Mouse (Mus musculus) limb, embryonic 10.5 days (tissue): ENCODE data around the gene Cpeb3. TPM values are rescaled to one million over a fixed set of nuclear protein-coding genes. Genes with fewer than 3 reads are reported as not detected.

Source experiments
- DNase-seq: peaks from one replicate; pipeline ENCODE4 v3.0.0-alpha.2; 2017; ENCODE audit warnings: low spot score
- H3K27ac ChIP-seq: fragments of 300-500 bp; sonication (generic); 2 replicates; pipeline ENCODE4 v1.5.1; 2016; ENCODE audit warnings: mild to moderate bottlenecking
- H3K27me3 ChIP-seq: fragments of 300-500 bp; sonication (generic); 2 replicates; pipeline ENCODE4 v1.6.1; 2016; ENCODE audit warnings: low read depth, mild to moderate bottlenecking; ENCODE audit not compliant: poor library complexity, severe bottlenecking
- H3K36me3 ChIP-seq: fragments of 300-500 bp; sonication (generic); 2 replicates; pipeline ENCODE4 v1.6.1; 2016; ENCODE audit warnings: mild to moderate bottlenecking, moderate library complexity
- H3K4me1 ChIP-seq: fragments of 300-500 bp; sonication (generic); 2 replicates; pipeline ENCODE4 v1.6.1; 2016
- H3K4me3 ChIP-seq: fragments of 300-500 bp; sonication (generic); 2 replicates; pipeline ENCODE4 v1.5.1; 2016; ENCODE audit warnings: mild to moderate bottlenecking, moderate library complexity
- H3K9me3 ChIP-seq: fragments of 300-500 bp; sonication (generic); replicated peaks from 2 replicates; pipeline ENCODE4 v1.6.1; 2016; ENCODE audit warnings: mild to moderate bottlenecking
- WGBS: fragments of 180-500 bp; shearing (Covaris S2); methylation state at CpG from one replicate; pipeline ENCODE4 v1.1.7; 2016; 5-methylcytosine and 5-hydroxymethylcytosine counted together
- polyA plus RNA-seq: library from polyadenylated mRNA; unstranded; fragments of >200 nt; fragmentation: Nextera tagmentation; extraction: Ambion mirVana; gene quantifications from 2 replicates; pipeline ENCODE4 v1.2.1, GENCODE M21; 2016

Cpeb3 gene
- polyA plus RNA-seq, 1 experiment from 2014 or later, result 0.78 TPM

DNA sequence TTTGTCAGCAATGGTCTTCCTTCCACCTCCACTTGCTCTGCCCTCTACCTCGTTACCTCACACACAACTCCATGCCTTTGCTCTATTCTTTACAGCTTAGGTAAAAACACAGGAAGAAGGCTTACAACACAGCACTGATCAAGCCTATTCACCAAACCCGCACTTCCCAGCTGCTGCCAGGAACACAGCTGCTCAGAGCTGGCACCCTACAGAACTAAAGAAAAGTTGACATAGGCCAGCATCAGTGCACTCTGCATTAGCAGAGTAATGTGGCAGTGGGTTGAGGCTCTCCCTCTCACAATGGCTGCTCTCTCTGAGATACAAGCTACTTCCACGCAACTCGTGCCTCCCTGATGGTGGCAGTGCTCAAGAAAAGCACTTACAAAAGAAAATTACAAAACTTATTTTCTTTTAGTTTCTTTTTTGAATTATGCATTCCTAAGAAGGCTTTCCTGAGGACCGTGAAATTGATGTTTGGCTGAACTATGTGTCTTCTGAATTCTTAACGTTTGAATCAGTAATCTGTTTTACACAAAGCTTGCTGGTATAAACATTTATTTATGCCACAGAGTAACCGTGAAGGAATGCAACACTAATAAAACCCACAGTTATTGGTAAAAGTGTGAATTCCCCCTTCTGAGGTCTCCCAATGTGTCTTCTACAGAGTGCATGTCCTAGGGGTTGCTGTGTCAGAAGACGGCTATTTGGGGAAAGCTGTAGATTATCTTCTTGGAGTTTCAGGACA is 151.1 kb downstream of the Cpeb3 start:
- no peak for DNase-seq
- no peaks in the 10 kb centered on the region for H3K9me3 ChIP-seq
- no peaks in the 10 kb centered on the region for H3K36me3 ChIP-seq
- H3K27me3 ChIP-seq, result no peaks in the 10 kb centered on the region
- no peak overlapping the region for H3K4me3 ChIP-seq
- WGBS, result 89% methylated on average over 8 of the region's 8 CpGs
- no peak overlapping the region for H3K27ac ChIP-seq
- H3K4me1 ChIP-seq, result no peaks in the 10 kb centered on the region

DNA sequence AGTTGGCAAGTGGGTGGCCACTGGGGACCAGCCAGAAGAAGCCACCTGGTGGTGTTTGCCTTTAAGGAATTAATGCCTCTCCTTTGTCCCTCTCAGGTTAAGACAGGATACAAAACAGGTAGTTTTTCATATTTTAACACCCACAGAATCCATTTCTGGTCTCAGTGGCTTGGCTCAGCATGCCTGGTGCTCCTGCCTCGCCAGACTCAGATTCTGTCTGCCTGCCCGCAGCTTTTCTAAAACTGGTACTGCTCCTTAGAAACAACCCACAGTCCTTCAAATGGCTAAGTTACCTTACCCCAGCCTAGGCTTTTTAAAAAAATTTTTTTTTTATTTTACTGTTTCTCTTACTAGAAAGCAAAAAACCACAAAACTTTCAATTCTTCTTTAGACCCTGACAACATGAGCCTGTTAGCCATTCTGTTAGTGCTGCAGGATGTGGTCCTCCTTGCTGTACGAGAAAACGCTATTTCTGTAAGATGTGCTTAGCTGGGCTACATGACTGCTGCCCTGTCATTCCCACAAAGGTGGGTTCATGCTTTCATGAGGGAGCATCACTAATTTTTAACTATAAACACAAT is 152.3 kb downstream of the Cpeb3 start:
- 81% methylated on average over 4 of the region's 4 CpGs for WGBS
- Histone ChIP-seq H3K27me3 (no peaks in the 10 kb centered on the region), H3K9me3 (no peaks in the 10 kb centered on the region), H3K4me3 (no peak overlapping the region), H3K27ac (no peak overlapping the region), H3K36me3 (no peaks in the 10 kb centered on the region), H3K4me1 (no peaks in the 10 kb centered on the region)
- DNase-seq, result no peak

DNA sequence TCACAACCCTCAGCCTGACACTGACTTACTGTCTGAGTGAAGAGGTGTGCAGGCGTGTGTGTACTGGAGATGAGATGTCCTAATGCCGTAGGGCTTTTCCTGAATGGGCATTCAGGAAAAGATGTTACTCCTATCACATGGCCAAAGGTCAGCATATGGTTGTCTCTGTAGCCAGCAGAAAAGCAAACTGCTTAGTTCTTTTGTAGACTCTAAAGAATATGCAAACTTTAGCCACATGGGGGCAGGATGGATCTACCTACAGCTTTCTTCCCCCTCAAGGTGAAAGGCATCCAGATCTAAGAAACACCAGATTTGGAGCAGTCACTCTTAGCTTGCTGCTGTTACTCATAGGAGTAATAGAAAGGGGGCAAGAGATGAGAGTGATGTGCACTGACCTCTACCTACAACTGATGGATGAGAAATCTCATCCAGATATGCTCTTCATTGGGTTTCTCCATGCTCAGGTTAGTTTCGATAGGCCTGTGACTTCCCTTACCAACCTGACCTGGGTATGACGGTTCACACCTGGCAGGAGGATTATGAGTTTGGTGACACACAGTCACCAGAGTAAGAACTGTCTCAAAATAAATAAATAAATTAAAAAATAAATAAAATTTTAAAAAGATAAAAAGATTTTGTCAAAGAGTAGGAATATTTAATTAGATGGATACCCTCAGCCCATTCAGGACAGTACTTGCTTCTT is 157.6 kb downstream of the Cpeb3 start:
- no peak for DNase-seq
- H3K9me3 ChIP-seq, result no peaks in the 10 kb centered on the region
- no peaks in the 10 kb centered on the region for H3K4me1 ChIP-seq
- no peak overlapping the region for H3K27ac ChIP-seq
- no peak overlapping the region for H3K4me3 ChIP-seq
- 69% methylated on average over 4 of the region's 4 CpGs for WGBS
- no peaks in the 10 kb centered on the region for H3K27me3 ChIP-seq
- H3K36me3 ChIP-seq, result no peaks in the 10 kb centered on the region

DNA sequence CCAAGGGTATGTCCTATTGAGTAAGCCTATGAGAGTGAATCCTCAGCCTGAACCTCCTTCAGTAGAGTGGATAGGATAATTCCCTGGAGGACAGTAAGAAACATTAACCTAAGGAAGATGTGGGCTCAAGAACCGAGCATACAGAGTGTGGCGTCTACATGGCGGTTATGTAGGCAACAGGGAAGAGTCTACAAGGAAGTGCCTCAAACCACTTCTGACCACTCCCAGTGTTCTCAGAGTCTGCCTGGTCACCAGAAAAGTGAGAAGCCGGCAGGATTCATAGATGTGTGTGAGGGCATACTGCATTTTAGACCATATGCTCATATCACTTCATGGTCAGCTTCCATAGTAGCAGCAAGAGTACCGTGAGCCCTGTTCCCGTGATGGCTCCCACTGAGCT is 159.9 kb downstream of the Cpeb3 start:
- 92% methylated on average over 6 of the region's 6 CpGs for WGBS
- Histone ChIP-seq H3K4me3 (no peak overlapping the region), H3K4me1 (no peaks in the 10 kb centered on the region), H3K27ac (no peak overlapping the region), H3K36me3 (no peaks in the 10 kb centered on the region), H3K9me3 (no peaks in the 10 kb centered on the region), H3K27me3 (no peaks in the 10 kb centered on the region)
- DNase-seq, result no peak

DNA sequence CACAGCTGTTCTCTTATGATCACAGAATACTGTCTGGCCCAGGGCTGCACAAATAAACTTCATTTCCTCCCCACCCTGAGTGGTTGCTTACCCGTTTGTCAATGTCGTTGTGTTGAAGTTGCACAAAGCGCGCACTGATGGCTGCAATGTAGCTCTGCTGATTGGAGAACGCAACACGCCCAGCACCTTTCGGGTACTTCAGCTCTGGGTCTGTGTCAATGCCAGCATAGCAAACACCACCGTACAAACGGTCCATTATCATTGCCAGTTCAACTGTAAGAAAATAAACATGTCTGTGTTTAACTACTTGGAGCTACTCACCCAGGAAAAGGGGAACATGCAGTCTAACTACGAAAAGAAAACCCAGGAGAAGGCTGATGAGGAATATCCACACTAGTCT is 164.0 kb downstream of the Cpeb3 start:
- Histone ChIP-seq H3K4me3 (no peak overlapping the region), H3K36me3 (no peaks in the 10 kb centered on the region), H3K4me1 (no peaks in the 10 kb centered on the region), H3K9me3 (no peaks in the 10 kb centered on the region), H3K27ac (no peak overlapping the region), H3K27me3 (no peaks in the 10 kb centered on the region)
- WGBS, result 95% methylated on average over 10 of the region's 10 CpGs
- no peak for DNase-seq

DNA sequence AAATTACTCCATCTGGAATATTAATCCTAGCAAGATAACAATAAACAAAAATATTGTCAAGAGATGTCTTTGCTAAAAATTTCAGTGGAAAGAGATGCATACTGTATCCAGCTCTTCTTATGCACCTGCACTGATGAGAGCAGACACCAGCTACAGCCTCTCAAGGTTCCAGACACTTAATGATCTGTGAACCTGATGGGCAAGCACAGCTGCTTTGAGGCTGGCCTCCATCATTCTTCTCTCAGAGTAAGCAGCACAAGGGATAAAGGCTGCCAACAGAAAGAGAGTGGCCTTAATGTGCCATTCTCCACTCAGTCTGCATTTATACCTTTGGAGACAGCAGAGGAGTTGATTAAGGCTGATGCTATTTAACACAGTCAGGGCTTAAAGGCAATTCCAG is 167.5 kb downstream of the Cpeb3 start:
- H3K4me3 ChIP-seq, result no peak overlapping the region
- H3K4me1 ChIP-seq, result no peaks in the 10 kb centered on the region
- no peaks in the 10 kb centered on the region for H3K9me3 ChIP-seq
- no peak overlapping the region for H3K27ac ChIP-seq
- no peaks in the 10 kb centered on the region for H3K36me3 ChIP-seq
- no peaks in the 10 kb centered on the region for H3K27me3 ChIP-seq
- DNase-seq, result no peak

DNA sequence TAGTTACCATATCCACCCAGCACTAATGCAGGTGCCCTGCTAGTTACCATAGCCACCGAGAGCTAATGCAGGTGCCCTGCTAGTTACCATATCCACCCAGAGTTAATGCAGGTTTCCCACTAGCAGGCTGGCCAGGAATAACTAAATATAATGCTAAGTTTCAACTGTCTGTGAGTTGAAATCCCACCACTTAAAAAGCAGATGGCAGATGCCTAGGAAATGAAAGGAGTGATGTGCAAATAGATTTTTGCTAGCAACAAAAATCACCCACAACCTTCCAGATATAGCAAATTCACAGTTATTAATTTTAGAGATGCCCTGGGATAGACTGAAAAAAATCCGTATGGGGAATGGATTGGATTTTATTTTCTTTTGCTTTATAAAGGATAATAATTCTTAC is 176.0 kb downstream of the Cpeb3 start:
- no peak overlapping the region for H3K4me3 ChIP-seq
- no peaks in the 10 kb centered on the region for H3K27me3 ChIP-seq
- H3K4me1 ChIP-seq, result no peaks in the 10 kb centered on the region
- no peaks in the 10 kb centered on the region for H3K36me3 ChIP-seq
- DNase-seq, result no peak
- H3K9me3 ChIP-seq, result no peaks in the 10 kb centered on the region
- WGBS, result 80% methylated on average over 2 of the region's 2 CpGs
- H3K27ac ChIP-seq, result no peak overlapping the region

DNA sequence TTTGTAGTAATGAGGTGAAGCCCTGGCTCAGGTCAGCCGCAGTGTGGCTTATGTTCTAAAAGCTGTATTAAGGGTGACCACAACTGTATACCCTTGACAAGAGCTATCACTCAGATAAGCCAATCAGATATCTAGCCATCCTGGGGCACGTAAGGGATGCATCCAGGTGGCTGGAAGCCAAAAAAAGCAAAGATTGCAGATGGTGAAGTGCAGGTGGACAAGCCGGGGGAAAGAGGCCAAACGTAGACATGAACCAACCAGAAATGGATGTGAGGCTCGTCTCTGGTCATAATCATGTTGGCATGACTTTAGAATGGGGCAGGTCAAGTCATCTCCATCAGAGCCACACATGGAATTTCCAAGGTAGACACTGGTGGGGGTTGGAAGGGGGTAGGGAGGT is 177.0 kb downstream of the Cpeb3 start:
- no peaks in the 10 kb centered on the region for H3K36me3 ChIP-seq
- no peak for DNase-seq
- no peak overlapping the region for H3K4me3 ChIP-seq
- 94% methylated on average over 5 of the region's 5 CpGs for WGBS
- H3K27me3 ChIP-seq, result no peaks in the 10 kb centered on the region
- no peaks in the 10 kb centered on the region for H3K9me3 ChIP-seq
- no peaks in the 10 kb centered on the region for H3K4me1 ChIP-seq
- H3K27ac ChIP-seq, result no peak overlapping the region

DNA sequence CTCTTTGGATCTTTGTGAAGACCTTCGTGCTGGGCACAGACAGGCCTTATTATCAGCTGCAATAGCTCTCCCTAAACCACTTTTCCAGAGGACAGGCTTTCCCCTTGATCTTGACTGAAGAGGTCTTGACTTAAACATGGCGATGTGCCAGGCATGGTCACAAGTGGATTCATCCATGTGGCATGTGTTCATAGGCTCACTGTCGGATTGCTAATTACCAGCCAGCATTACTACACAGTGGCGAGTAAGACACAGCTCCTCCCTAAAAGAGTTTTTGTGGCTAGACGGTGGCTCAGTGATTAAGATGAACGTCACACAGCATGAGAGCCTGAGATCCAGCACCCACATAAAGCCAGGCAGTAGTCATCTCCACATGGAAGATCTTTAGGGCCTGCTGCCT is 178.6 kb downstream of the Cpeb3 start:
- H3K4me1 ChIP-seq, result no peaks in the 10 kb centered on the region
- no peaks in the 10 kb centered on the region for H3K27me3 ChIP-seq
- H3K27ac ChIP-seq, result no peak overlapping the region
- H3K36me3 ChIP-seq, result no peaks in the 10 kb centered on the region
- no peak for DNase-seq
- H3K4me3 ChIP-seq, result no peak overlapping the region
- WGBS, result 90% methylated on average over 6 of the region's 6 CpGs
- no peaks in the 10 kb centered on the region for H3K9me3 ChIP-seq

DNA sequence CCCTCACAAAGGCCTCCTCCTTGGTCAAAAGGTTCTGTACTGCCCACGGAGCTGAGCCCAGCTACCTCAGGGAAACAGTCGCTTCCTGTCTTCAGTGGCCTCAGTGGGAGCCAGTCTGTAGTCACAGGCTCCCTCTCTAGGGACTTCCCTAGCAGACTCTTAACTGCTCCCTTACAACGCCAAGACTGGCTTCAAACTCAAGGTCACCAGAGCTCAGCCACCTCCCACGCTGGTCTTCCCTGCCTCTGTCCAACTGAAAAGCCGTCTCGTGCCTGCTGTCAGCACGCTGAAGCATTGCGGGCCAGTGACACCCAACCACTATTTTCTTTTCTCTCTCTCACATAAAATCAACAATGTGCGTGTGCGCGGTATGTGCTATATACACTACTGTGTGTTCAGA is 182.0 kb downstream of the Cpeb3 start:
- DNase-seq, result no peak
- no peaks in the 10 kb centered on the region for H3K4me1 ChIP-seq
- H3K9me3 ChIP-seq, result no peaks in the 10 kb centered on the region
- no peaks in the 10 kb centered on the region for H3K36me3 ChIP-seq
- no peak overlapping the region for H3K27ac ChIP-seq
- WGBS, result 86% methylated on average over 11 of the region's 11 CpGs
- H3K27me3 ChIP-seq, result no peaks in the 10 kb centered on the region
- no peak overlapping the region for H3K4me3 ChIP-seq

DNA sequence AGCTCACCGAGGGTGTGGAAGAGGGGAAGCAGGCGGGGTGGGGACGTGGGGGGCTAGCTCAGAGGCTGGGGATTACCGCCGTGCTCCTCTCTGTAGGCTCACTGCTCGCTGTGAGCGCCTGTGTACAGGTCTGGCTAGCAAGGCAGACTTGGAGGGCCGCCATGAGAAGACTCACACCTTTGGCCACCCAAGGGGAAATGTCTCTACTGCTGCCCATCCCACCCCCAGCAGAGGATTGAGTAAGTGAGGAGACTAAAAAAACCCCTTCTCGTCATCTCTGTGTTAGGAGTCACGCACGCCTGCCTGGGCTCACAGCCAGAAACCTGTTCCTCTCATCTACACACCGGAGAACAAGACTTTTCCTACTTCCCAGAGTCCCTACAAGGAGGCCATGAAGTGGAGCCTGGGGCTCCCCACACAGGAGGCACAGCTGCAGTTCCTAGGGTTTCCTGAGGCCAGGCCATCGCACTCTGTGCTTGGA is 182.5 kb downstream of the Cpeb3 start:
- DNase-seq, result no peak

DNA sequence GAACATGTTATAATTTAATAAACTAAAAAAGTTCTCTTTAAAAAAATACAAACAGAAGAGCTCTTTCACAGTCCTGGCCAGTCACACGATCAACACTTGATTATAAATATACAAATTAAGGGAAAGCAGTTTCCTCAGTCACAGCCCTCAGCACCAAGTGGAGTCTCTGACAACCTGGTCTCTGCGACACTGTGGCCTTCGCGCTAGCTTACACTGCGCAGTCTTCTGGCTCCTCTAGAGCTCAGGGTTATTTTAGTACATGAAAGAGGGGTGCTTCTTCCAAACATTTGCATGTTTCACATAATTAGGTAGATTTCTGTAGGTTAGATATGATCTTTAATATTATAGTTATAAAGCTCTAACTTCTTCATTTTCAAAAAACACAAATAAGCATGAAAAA is 186.3 kb downstream of the Cpeb3 start:
- no peak for DNase-seq
- Histone ChIP-seq H3K27ac (no peak overlapping the region), H3K4me3 (no peak overlapping the region), H3K9me3 (no peaks in the 10 kb centered on the region), H3K27me3 (no peaks in the 10 kb centered on the region), H3K4me1 (peaks cover 11% of the 10 kb centered on the region), H3K36me3 (no peaks in the 10 kb centered on the region)
- 92% methylated on average over 5 of the region's 5 CpGs for WGBS

More for the DNA sequence above, 182.5 kb downstream of the Cpeb3 start:
- H3K27ac ChIP-seq, result no peak overlapping the region
- H3K36me3 ChIP-seq, result no peaks in the 10 kb centered on the region
- H3K4me1 ChIP-seq, result no peaks in the 10 kb centered on the region
- WGBS, result 82% methylated on average over 13 of the region's 13 CpGs
- H3K4me3 ChIP-seq, result no peak overlapping the region
- no peaks in the 10 kb centered on the region for H3K9me3 ChIP-seq
- no peaks in the 10 kb centered on the region for H3K27me3 ChIP-seq

DNA sequence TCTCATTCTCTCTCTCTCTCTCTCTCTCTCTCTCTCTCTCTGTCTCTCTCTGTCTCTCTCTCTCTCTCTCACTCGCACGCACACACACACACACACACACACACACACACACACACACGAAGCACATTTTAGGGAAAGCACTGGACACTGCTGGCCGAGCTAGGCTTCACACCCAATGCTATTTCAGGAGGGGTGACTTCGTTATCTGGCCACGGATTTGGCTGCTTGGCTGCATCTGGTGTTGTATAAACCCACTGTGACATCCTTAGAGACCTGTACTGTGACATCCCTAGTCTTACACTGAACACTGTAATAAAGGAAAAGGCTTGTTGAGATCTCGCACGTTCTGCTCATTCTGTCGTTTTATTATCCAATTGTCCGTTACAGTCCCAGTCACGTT is 187.4 kb downstream of the Cpeb3 start:
- no peaks in the 10 kb centered on the region for H3K36me3 ChIP-seq
- H3K4me3 ChIP-seq, result no peak overlapping the region
- no peaks in the 10 kb centered on the region for H3K9me3 ChIP-seq
- whole genome bisulfite sequencing, result 86% methylated on average over 11 of the region's 11 CpGs
- peaks cover 11% of the 10 kb centered on the region for H3K4me1 ChIP-seq
- DNase-seq, result no peak
- H3K27me3 ChIP-seq, result no peaks in the 10 kb centered on the region
- H3K27ac ChIP-seq, result no peak overlapping the region
